In genomic region chr13:114793250-114794030, GRCm38 (mm10) we compare ENCODE assay signal across 8 mouse cellular contexts. TPM values are rescaled to one million over a fixed set of nuclear protein-coding genes. Genes with fewer than 3 reads are reported as not detected.
DNase-seq lines count a peak whose midpoint lies in the region; ATAC-seq and TF ChIP-seq lines count a peak whose summit lies in the region.

No protein-coding gene starts in this region.

- H3K9me3 ChIP-seq in ES-E14 (ENCODE audit: control insufficient read depth, insufficient read depth, low read depth, low read length): no peaks in the 10 kb centered on the region
- peaks cover 3% of the 10 kb centered on the region; the same call in 1 of the 2 replicates for H3K9me3 ChIP-seq in kidney, embryonic 16.5 days (ENCODE audit: low read length)
- no peaks in the 10 kb centered on the region for H3K9me3 ChIP-seq in limb, embryonic 14.5 days (ENCODE audit: control insufficient read depth, low read length)
- H3K9me3 ChIP-seq in neural tube, embryonic 14.5 days (ENCODE audit: control insufficient read depth, low read length): no peaks in the 10 kb centered on the region

- H3K36me3 ChIP-seq in ES-E14 (ENCODE audit: control insufficient read depth, insufficient read depth, low read length, poor library complexity, severe bottlenecking): no peaks in the 10 kb centered on the region
- no peaks in the 10 kb centered on the region for H3K36me3 ChIP-seq in kidney, embryonic 16.5 days (ENCODE audit: insufficient read depth, low read length)
- H3K36me3 ChIP-seq in limb, embryonic 14.5 days (ENCODE audit: control insufficient read depth, insufficient read depth, low read length): no peaks in the 10 kb centered on the region
- H3K36me3 ChIP-seq in neural tube, embryonic 14.5 days (ENCODE audit: control insufficient read depth, insufficient read depth, low read length): no peaks in the 10 kb centered on the region

- H3K27me3 ChIP-seq in kidney, embryonic 16.5 days (ENCODE audit: insufficient read depth, low read length): no peaks in the 10 kb centered on the region
- no peaks in the 10 kb centered on the region for H3K27me3 ChIP-seq in limb, embryonic 14.5 days (ENCODE audit: control insufficient read depth, insufficient read depth, low read length)
- H3K27me3 ChIP-seq in neural tube, embryonic 14.5 days (ENCODE audit: control insufficient read depth, insufficient read depth, low read length): no peaks in the 10 kb centered on the region

- DNase-seq in B cell, adult 2 months: peak; percentile 42 to 49
- DNase-seq in ES-E14 (ENCODE audit: low read depth, low spot score): peak; percentile 28
- peak; percentile 77 to 79 for DNase-seq in cerebellum, postnatal 10 days
- DNase-seq in frontal cortex, postnatal 36 days (ENCODE audit: low spot score in 2 of 2): peak; percentile 62 to 83
- peak; percentile 77 for DNase-seq in limb, embryonic 14.5 days (ENCODE audit: low spot score)

- H3K4me3 ChIP-seq in ES-E14 (ENCODE audit: insufficient read depth in 1 of 2, low read depth in 1 of 2, low read length in 2 of 2, poor library complexity in 1 of 2, severe bottlenecking in 1 of 2): no peak overlapping the region
- H3K4me3 ChIP-seq in kidney, embryonic 16.5 days (ENCODE audit: low read length): no peak overlapping the region
- H3K4me3 ChIP-seq in limb, embryonic 14.5 days (replicated peaks; ENCODE audit: low read length): no peak overlapping the region
- H3K4me3 ChIP-seq in neural tube, embryonic 14.5 days (ENCODE audit: low read depth, low read length): no peak overlapping the region

- no peak overlapping the region for H3K27ac ChIP-seq in ES-E14 (ENCODE audit: insufficient read depth, low read depth, low read length, poor library complexity, severe bottlenecking)
- no peak overlapping the region for H3K27ac ChIP-seq in kidney, embryonic 16.5 days (ENCODE audit: low read length)
- H3K27ac ChIP-seq in limb, embryonic 14.5 days (replicated peaks; ENCODE audit: low read depth, low read length): no peak overlapping the region
- no peak overlapping the region for H3K27ac ChIP-seq in neural tube, embryonic 14.5 days (ENCODE audit: low read depth, low read length)

- H3K4me2 ChIP-seq in kidney, embryonic 16.5 days (replicated peaks; ENCODE audit: low read depth, low read length): no peak overlapping the region
- no peak overlapping the region for H3K4me2 ChIP-seq in limb, embryonic 14.5 days (replicated peaks; ENCODE audit: low read depth, low read length, severe bottlenecking)
- H3K4me2 ChIP-seq in neural tube, embryonic 14.5 days (ENCODE audit: low read depth, low read length): no peak overlapping the region

- H3K9ac ChIP-seq in ES-E14 (ENCODE audit: insufficient read depth, low read depth, low read length, poor library complexity, severe bottlenecking): no peak overlapping the region
- no peak overlapping the region for H3K9ac ChIP-seq in kidney, embryonic 16.5 days (replicated peaks; ENCODE audit: low read length)
- H3K9ac ChIP-seq in limb, embryonic 14.5 days (ENCODE audit: low read depth, low read length, severe bottlenecking): no peak overlapping the region
- H3K9ac ChIP-seq in neural tube, embryonic 14.5 days (replicated peaks; ENCODE audit: low read depth, low read length): no peak overlapping the region

- H3K4me1 ChIP-seq in ES-E14 (ENCODE audit: control insufficient read depth in 2 of 2, insufficient read depth in 2 of 2, low read length in 2 of 2, poor library complexity in 1 of 2): no peaks in the 10 kb centered on the region
- no peaks in the 10 kb centered on the region for H3K4me1 ChIP-seq in kidney, embryonic 16.5 days (ENCODE audit: insufficient read depth, low read length)
- no peaks in the 10 kb centered on the region for H3K4me1 ChIP-seq in limb, embryonic 14.5 days (ENCODE audit: control insufficient read depth, insufficient read depth, low read length)
- H3K4me1 ChIP-seq in neural tube, embryonic 14.5 days (ENCODE audit: control insufficient read depth, insufficient read depth, low read length): no peaks in the 10 kb centered on the region

- TF ChIP-seq POLR2A in limb, embryonic 14.5 days (IDR thresholded peaks at IDR 0.05; ENCODE audit: borderline replicate concordance, extremely low read depth, insufficient read depth, insufficient read length): no peak

- 0 out of 2 replicates have a peak, but pooled peaks have one; percentile 9 for ATAC-seq in kidney, embryonic 16.5 days (ENCODE audit: low FRiP score, low TSS enrichment)
- 0 out of 2 replicates have a peak, but pooled peaks have one; percentile 6 for ATAC-seq in limb, embryonic 14.5 days (ENCODE audit: low FRiP score, low read depth)
- peak; percentile 69; the same call in 1 of the 2 replicates for ATAC-seq in neural tube, embryonic 14.5 days (ENCODE audit: low read depth)
- ATAC-seq in erythroblast, adult 5-6 weeks (replicated peaks; ENCODE audit: low FRiP score, poor library complexity, severe bottlenecking): no peak

- in situ Hi-C loops in ES-E14 (cut with MboI; ENCODE audit: low sequenced_read_pairs in 2 of 2, unreplicated experiment in 2 of 2): loop anchor here (25.0 kb wide), 1 partner anchor 906 kb away; no protein-coding TSS in a partner anchor

- 47% methylated on average over 6 of the region's 6 CpGs for WGBS in kidney, embryonic 16.5 days
- WGBS in limb, embryonic 14.5 days: 45% methylated on average over 6 of the region's 6 CpGs
- 45% methylated on average over 6 of the region's 6 CpGs for WGBS in neural tube, embryonic 14.5 days

TF ChIP-seq in ES-E14, 5 proteins besides CTCF, POLR2A, EP300 and RAD21:
- TF ChIP-seq MAFK (IDR thresholded peaks at IDR 0.05; ENCODE audit: insufficient read depth, low read depth, low read length) (no peak), ZNF384 (IDR thresholded peaks at IDR 0.05; ENCODE audit: low read depth, low read length) (no peak), ZC3H11A (IDR thresholded peaks at IDR 0.05; ENCODE audit: borderline replicate concordance, low read depth, low read length) (0 out of 2 replicates have a peak, but pooled peaks have one; percentile 29), CHD2 (IDR thresholded peaks at IDR 0.05; ENCODE audit: low read depth, low read length) (no peak), HCFC1 (IDR thresholded peaks at IDR 0.05; ENCODE audit: borderline replicate concordance, insufficient read depth, low read length) (no peak)

RNA-seq across cellular contexts. Expression of gene Mocs2, which starts 24.6 kb away (rescaled TPM):
- 18.8 and 27.7 TPM in 2 replicates for total RNA-seq in ES-E14 (2012; rRNA removed)
- polyA plus RNA-seq in kidney, embryonic 16.5 days (2015; fragmentation: Nextera tagmentation; extraction: Ambion mirVana): 80.9 and 86.7 TPM in 2 replicates
- polyA plus RNA-seq in limb, embryonic 14.5 days (2012; rRNA removed): 48.3 and 69.0 TPM in 2 replicates
- polyA plus RNA-seq in limb, embryonic 14.5 days (2014; fragmentation: Nextera tagmentation; extraction: Ambion mirVana): 112 and 114 TPM in 2 replicates
- polyA plus RNA-seq in neural tube, embryonic 14.5 days (2014; fragmentation: Nextera tagmentation; extraction: Ambion mirVana): 135 TPM in 2 replicates
- total RNA-seq in erythroblast, adult 5-6 weeks (2015; ENCODE audit: low replicate concordance): 6.1 and 22.1 TPM in 2 replicates
- total RNA-seq in erythroblast, adult 5-6 weeks (2017; ENCODE audit: low replicate concordance): 13.0 and 16.5 TPM in 2 replicates

Comparison
In these comparisons a context has a peak if more than half of its experiments do, and no peak if none do; other contexts are left out.
1. DNase-seq: peak in every context shown above with its lines; median percentile 78 in cerebellum, postnatal 10 days; 77 in limb, embryonic 14.5 days; 72 in frontal cortex, postnatal 36 days; 46 in B cell, adult 2 months; 28 in ES-E14.